Comparison of ENCODE assay signal across 8 mouse cellular contexts in the genomic region with DNA sequence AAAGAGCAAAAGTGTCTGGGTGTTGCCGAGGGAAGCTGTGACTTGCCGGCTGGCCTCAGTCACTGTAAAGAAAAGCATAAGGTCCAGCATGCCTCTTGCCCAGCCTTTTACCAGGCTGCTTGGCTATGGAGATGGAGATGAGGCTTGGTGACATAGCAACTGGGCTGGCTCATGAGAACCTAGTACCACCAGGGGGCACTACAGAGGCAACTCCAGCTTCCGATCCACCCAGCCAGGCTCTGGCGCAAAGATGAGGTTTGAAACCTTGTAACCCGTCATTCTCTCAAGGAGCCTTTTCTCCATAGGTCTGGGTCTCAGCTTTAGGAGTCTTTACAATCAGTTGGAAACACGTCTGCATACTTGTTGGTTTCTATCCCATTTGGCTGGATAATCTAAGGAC.
DNase-seq lines count a peak whose midpoint lies in the region; ATAC-seq lines count a peak whose summit lies in the region.

No protein-coding gene starts in this region.

- WGBS in heart, embryonic 11.5 days (ENCODE audit: insufficient replicate concordance): 29% methylated on average over 6 of the region's 6 CpGs
- 15% methylated on average over 6 of the region's 6 CpGs for WGBS in forebrain, embryonic 14.5 days
- WGBS in hindbrain, embryonic 13.5 days: 19% methylated on average over 6 of the region's 6 CpGs

- H3K4me2 ChIP-seq in heart, embryonic 11.5 days: no peak overlapping the region
- H3K4me2 ChIP-seq in forebrain, embryonic 14.5 days (ENCODE audit: low read length): no peak overlapping the region
- no peak overlapping the region for H3K4me2 ChIP-seq in hindbrain, embryonic 13.5 days

- H3K27ac ChIP-seq in heart, embryonic 11.5 days (ENCODE audit: low read depth, low read length): no peak overlapping the region
- no peak overlapping the region for H3K27ac ChIP-seq in forebrain, embryonic 14.5 days (ENCODE audit: low read depth, low read length)
- H3K27ac ChIP-seq in hindbrain, embryonic 13.5 days: no peak overlapping the region

- H3K9me3 ChIP-seq in heart, embryonic 11.5 days (replicated peaks; ENCODE audit: control insufficient read depth, low read length): no peaks in the 10 kb centered on the region
- H3K9me3 ChIP-seq in forebrain, embryonic 14.5 days (replicated peaks; ENCODE audit: control insufficient read depth, low read length): no peaks in the 10 kb centered on the region
- no peaks in the 10 kb centered on the region for H3K9me3 ChIP-seq in hindbrain, embryonic 13.5 days

- peaks cover 19% of the 10 kb centered on the region for H3K4me1 ChIP-seq in heart, embryonic 11.5 days (ENCODE audit: control insufficient read depth, insufficient read depth, low read length)
- H3K4me1 ChIP-seq in forebrain, embryonic 14.5 days (ENCODE audit: control insufficient read depth, insufficient read depth, low read length): no peaks in the 10 kb centered on the region
- H3K4me1 ChIP-seq in hindbrain, embryonic 13.5 days (replicated peaks): no peaks in the 10 kb centered on the region

- no peak for ATAC-seq in heart, embryonic 11.5 days (replicated peaks; ENCODE audit: insufficient number of reproducible peaks, low FRiP score, low TSS enrichment)
- ATAC-seq in forebrain, embryonic 14.5 days: peak; percentile 52
- 0 out of 2 replicates have a peak, but pooled peaks have one; percentile 49 for ATAC-seq in hindbrain, embryonic 13.5 days (ENCODE audit: low FRiP score)
- ATAC-seq in megakaryocyte-erythroid progenitor cell, adult 5-6 weeks (replicated peaks; ENCODE audit: low FRiP score, low TSS enrichment, poor library complexity, severe bottlenecking): peak; percentile 90

- H3K4me3 ChIP-seq in heart, embryonic 11.5 days (ENCODE audit: low read depth, low read length): no peak overlapping the region
- H3K4me3 ChIP-seq in forebrain, embryonic 14.5 days (ENCODE audit: low read depth, low read length): no peak overlapping the region
- H3K4me3 ChIP-seq in hindbrain, embryonic 13.5 days: no peak overlapping the region

- H3K27me3 ChIP-seq in heart, embryonic 11.5 days (ENCODE audit: control insufficient read depth, insufficient read depth, low read length): no peaks in the 10 kb centered on the region
- no peaks in the 10 kb centered on the region for H3K27me3 ChIP-seq in forebrain, embryonic 14.5 days (replicated peaks; ENCODE audit: control insufficient read depth, insufficient read depth, low read length)
- no peaks in the 10 kb centered on the region for H3K27me3 ChIP-seq in hindbrain, embryonic 13.5 days

- DNase-seq in heart, adult 11 months: peak; percentile 96
- DNase-seq in c-Kit-positive CD71-positive TER-119-positive erythroid progenitor cells, embryonic 14.5 days (ENCODE audit: low spot score): peak; percentile 51
- DNase-seq in forebrain, embryonic 14.5 days (ENCODE audit: low spot score): peak; percentile 84
- DNase-seq in layer of hippocampus, postnatal 25 days (ENCODE audit: extremely low spot score in 1 of 2, low spot score in 1 of 2): peak; percentile 66 to 88
- DNase-seq in right cerebral cortex, postnatal 10 days (ENCODE audit: low spot score in 2 of 2): peak; percentile 77 to 80

- peaks cover 24% of the 10 kb centered on the region for H3K36me3 ChIP-seq in heart, embryonic 11.5 days (ENCODE audit: control insufficient read depth, insufficient read depth, low read length)
- H3K36me3 ChIP-seq in forebrain, embryonic 14.5 days (ENCODE audit: control insufficient read depth, insufficient read depth, low read length): no peaks in the 10 kb centered on the region
- H3K36me3 ChIP-seq in hindbrain, embryonic 13.5 days: no peaks in the 10 kb centered on the region

- H3K9ac ChIP-seq in heart, embryonic 11.5 days (ENCODE audit: low read depth, low read length): no peak overlapping the region
- no peak overlapping the region for H3K9ac ChIP-seq in forebrain, embryonic 14.5 days (ENCODE audit: low read length)
- H3K9ac ChIP-seq in hindbrain, embryonic 13.5 days: no peak overlapping the region
